Comparison of ENCODE assay signal across 11 mouse cellular contexts in the genomic region with DNA sequence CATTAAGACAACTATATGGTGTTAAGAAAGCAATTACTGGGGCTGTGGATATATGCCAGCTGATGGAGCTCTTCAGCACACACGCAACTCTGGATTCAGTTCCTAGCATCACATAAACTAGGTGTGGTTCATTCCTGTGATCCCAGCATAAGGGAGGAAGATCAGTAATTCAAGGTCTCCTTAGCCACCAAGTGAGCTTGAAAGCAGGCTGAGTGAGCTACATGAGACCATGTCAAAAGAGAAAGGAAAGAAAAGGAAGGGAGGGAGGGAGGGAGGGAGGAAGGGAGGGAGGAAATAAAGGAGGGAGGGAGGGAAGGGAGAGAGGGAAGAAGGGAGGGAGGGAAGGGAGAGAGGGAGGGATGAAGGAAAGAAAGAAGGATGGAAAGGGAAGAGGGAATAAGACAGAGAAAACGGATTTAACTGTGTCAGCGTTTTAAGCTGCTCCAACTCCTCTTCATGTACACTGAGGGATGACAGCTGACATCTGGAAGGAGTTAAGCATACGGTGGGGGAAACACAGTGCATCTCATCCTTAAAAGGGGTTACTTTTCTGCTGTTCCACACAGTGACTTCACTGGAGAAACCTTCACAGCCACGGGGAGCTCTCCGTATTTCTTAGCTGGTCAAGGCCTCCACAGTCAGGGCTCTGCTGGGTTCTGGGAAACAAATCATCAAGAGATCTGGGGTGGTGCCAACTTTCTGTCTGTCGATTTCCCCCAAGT. TPM values are rescaled to one million over a fixed set of nuclear protein-coding genes. Genes with fewer than 3 reads are reported as not detected.
A peak's percentile ranks its signal among the peaks of the same experiment; 100 is the strongest.
DNase-seq lines count a peak whose midpoint lies in the region; ATAC-seq and TF ChIP-seq lines count a peak whose summit lies in the region.
"Had no signal": no experiment of that assay in that cellular context is flagged by ENCODE, and none has a peak within 500 bp of the region (broad histone marks: within the 10 kb centered on the region; RNA-seq: fewer than 3 reads in every experiment).

No protein-coding gene starts in this region.

- H3K4me2 ChIP-seq in heart, embryonic 11.5 days, result no peak overlapping the region
- H3K4me2 ChIP-seq in lung, embryonic 14.5 days, result no peak overlapping the region
- no peak overlapping the region for H3K4me2 ChIP-seq in midbrain, postnatal 0 days (ENCODE audit: low read depth, low read length, poor library complexity, severe bottlenecking)
- H3K4me2 ChIP-seq: liver, embryonic 12.5 days; neural tube, embryonic 12.5 days had no signal

- H3K9me3 ChIP-seq in heart, embryonic 11.5 days (replicated peaks; ENCODE audit: control insufficient read depth, low read length), result no peaks in the 10 kb centered on the region
- H3K9me3 ChIP-seq in lung, embryonic 14.5 days (ENCODE audit: low read depth, low read length), result no peaks in the 10 kb centered on the region
- H3K9me3 ChIP-seq in embryonic facial prominence, embryonic 10.5 days, result no peaks in the 10 kb centered on the region
- no peaks in the 10 kb centered on the region for H3K9me3 ChIP-seq in midbrain, postnatal 0 days (ENCODE audit: low read length)
- H3K9me3 ChIP-seq: liver, embryonic 12.5 days; neural tube, embryonic 12.5 days had no signal

- ATAC-seq in heart, embryonic 11.5 days (replicated peaks; ENCODE audit: insufficient number of reproducible peaks, low FRiP score, low TSS enrichment), result peak; percentile 55; the same call in 1 of the 2 replicates
- ATAC-seq in lung, embryonic 14.5 days (ENCODE audit: insufficient read depth), result peak; percentile 94
- ATAC-seq in midbrain, postnatal 0 days (ENCODE audit: low FRiP score), result no peak
- no peak for ATAC-seq in erythroblast, adult 5-6 weeks (replicated peaks; ENCODE audit: low FRiP score, poor library complexity, severe bottlenecking)
- ATAC-seq: liver, embryonic 12.5 days had no signal

- no peak overlapping the region for H3K4me3 ChIP-seq in heart, embryonic 11.5 days (ENCODE audit: low read depth, low read length)
- H3K4me3 ChIP-seq in lung, embryonic 14.5 days (ENCODE audit: low read depth, low read length), result no peak overlapping the region
- no peak overlapping the region for H3K4me3 ChIP-seq in embryonic facial prominence, embryonic 10.5 days
- H3K4me3 ChIP-seq in midbrain, postnatal 0 days (ENCODE audit: low read depth, low read length), result no peak overlapping the region
- H3K4me3 ChIP-seq: erythroblast, embryonic 14.5 days; liver, embryonic 12.5 days; neural tube, embryonic 12.5 days had no signal

- 0 out of 2 replicates have a peak overlapping the region, but pooled peaks have one; percentile 10 for H3K27ac ChIP-seq in heart, embryonic 11.5 days (ENCODE audit: low read depth, low read length)
- H3K27ac ChIP-seq in lung, embryonic 14.5 days (ENCODE audit: low read depth), result peak overlapping the region; percentile 84
- H3K27ac ChIP-seq in embryonic facial prominence, embryonic 10.5 days (replicated peaks), result peak overlapping the region; percentile 8
- no peak overlapping the region for H3K27ac ChIP-seq in midbrain, postnatal 0 days (ENCODE audit: low read depth, low read length)
- H3K27ac ChIP-seq: liver, embryonic 12.5 days; neural tube, embryonic 12.5 days had no signal

- H3K27me3 ChIP-seq in heart, embryonic 11.5 days (ENCODE audit: control insufficient read depth, insufficient read depth, low read length), result no peaks in the 10 kb centered on the region
- no peaks in the 10 kb centered on the region for H3K27me3 ChIP-seq in lung, embryonic 14.5 days (ENCODE audit: insufficient read depth, low read length)
- no peaks in the 10 kb centered on the region for H3K27me3 ChIP-seq in embryonic facial prominence, embryonic 10.5 days (replicated peaks; ENCODE audit: low read depth, poor library complexity, severe bottlenecking)
- no peaks in the 10 kb centered on the region for H3K27me3 ChIP-seq in midbrain, postnatal 0 days (ENCODE audit: insufficient read depth, low read length)
- H3K27me3 ChIP-seq: liver, embryonic 12.5 days; neural tube, embryonic 12.5 days had no signal

- no peaks in the 10 kb centered on the region for H3K36me3 ChIP-seq in heart, embryonic 11.5 days (ENCODE audit: control insufficient read depth, insufficient read depth, low read length)
- no peaks in the 10 kb centered on the region for H3K36me3 ChIP-seq in lung, embryonic 14.5 days (ENCODE audit: insufficient read depth)
- H3K36me3 ChIP-seq in embryonic facial prominence, embryonic 10.5 days (replicated peaks), result no peaks in the 10 kb centered on the region
- no peaks in the 10 kb centered on the region for H3K36me3 ChIP-seq in midbrain, postnatal 0 days (ENCODE audit: insufficient read depth, low read length)
- H3K36me3 ChIP-seq: liver, embryonic 12.5 days; neural tube, embryonic 12.5 days had no signal

- H3K4me1 ChIP-seq in heart, embryonic 11.5 days (ENCODE audit: control insufficient read depth, insufficient read depth, low read length), result no peaks in the 10 kb centered on the region
- H3K4me1 ChIP-seq in lung, embryonic 14.5 days (ENCODE audit: insufficient read depth), result no peaks in the 10 kb centered on the region
- H3K4me1 ChIP-seq in embryonic facial prominence, embryonic 10.5 days, result peaks cover 17% of the 10 kb centered on the region
- no peaks in the 10 kb centered on the region for H3K4me1 ChIP-seq in midbrain, postnatal 0 days (ENCODE audit: insufficient read depth, low read length)
- H3K4me1 ChIP-seq: liver, embryonic 12.5 days; neural tube, embryonic 12.5 days had no signal

- WGBS in heart, embryonic 11.5 days (ENCODE audit: insufficient replicate concordance), result 43% methylated on average over 7 of the region's 7 CpGs
- 32% methylated on average over 7 of the region's 7 CpGs for WGBS in lung, embryonic 14.5 days
- 44% methylated on average over 7 of the region's 7 CpGs for WGBS in embryonic facial prominence, embryonic 10.5 days
- WGBS in midbrain, postnatal 0 days, result 58% methylated on average over 7 of the region's 7 CpGs

- H3K9ac ChIP-seq in heart, embryonic 11.5 days (ENCODE audit: low read depth, low read length), result no peak overlapping the region
- H3K9ac ChIP-seq in lung, embryonic 14.5 days, result no peak overlapping the region
- no peak overlapping the region for H3K9ac ChIP-seq in midbrain, postnatal 0 days (replicated peaks; ENCODE audit: low read length, poor library complexity, severe bottlenecking)
- H3K9ac ChIP-seq: liver, embryonic 12.5 days; neural tube, embryonic 12.5 days had no signal

- no peak for DNase-seq in heart, adult 18-20 months
- peak; percentile 81 for DNase-seq in lung, embryonic 14.5 days
- no peak for DNase-seq in lung, postnatal 36 days
- peak; percentile 40 for DNase-seq in embryonic facial prominence, embryonic 10.5 days (ENCODE audit: low spot score)
- peak; percentile 10 for DNase-seq in midbrain, postnatal 0 days (ENCODE audit: low spot score)
- DNase-seq in thymus, postnatal 10 days (ENCODE audit: low spot score in 2 of 2), result no peak

- no peak for TF ChIP-seq CTCF in lung, embryonic 14.5 days (IDR thresholded peaks at IDR 0.05; ENCODE audit: low read depth)
- TF ChIP-seq CTCF in midbrain, postnatal 0 days (IDR thresholded peaks at IDR 0.05), result no peak

RNA-seq across cellular contexts. Expression of a gene that starts 13.8 kb away (rescaled TPM):
- 18.1 and 20.2 TPM in 2 replicates for polyA plus RNA-seq in heart, embryonic 11.5 days (2014; fragmentation: Nextera tagmentation; extraction: Ambion mirVana)
- total RNA-seq in heart, adult 18-20 months (2021), result 1 to 10 TPM; 4.7 to 4.9 TPM
- 39.9 and 43.0 TPM in 2 replicates for polyA plus RNA-seq in lung, embryonic 14.5 days (2014; fragmentation: Nextera tagmentation; extraction: Ambion mirVana)
- 26.3 and 27.0 TPM in 2 replicates for polyA plus RNA-seq in embryonic facial prominence, embryonic 10.5 days (2016; fragmentation: Nextera tagmentation; extraction: Ambion mirVana)
- total RNA-seq in midbrain, postnatal 0 days (2014; rRNA removed), result 12.6 and 13.7 TPM in 2 replicates
- polyA plus RNA-seq in midbrain, postnatal 0 days (2015; fragmentation: Nextera tagmentation; extraction: Ambion mirVana), result 14.0 and 15.4 TPM in 2 replicates
- total RNA-seq in erythroblast, adult 5-6 weeks (2015; ENCODE audit: low replicate concordance), result 7.1 and 10.0 TPM in 2 replicates
- 8.3 and 11.8 TPM in 2 replicates for total RNA-seq in erythroblast, adult 5-6 weeks (2017; ENCODE audit: low replicate concordance)

Comparison
In these comparisons a context has a peak if more than half of its experiments do, and no peak if none do; other contexts are left out.
1. DNase-seq: peak in lung, embryonic 14.5 days (single experiment), embryonic facial prominence, embryonic 10.5 days (single experiment) and midbrain, postnatal 0 days (single experiment); none in heart, adult 18-20 months (0 of 2), lung, postnatal 36 days (single experiment) and thymus, postnatal 10 days (0 of 2).
2. ATAC-seq: peak in heart, embryonic 11.5 days (single experiment) and lung, embryonic 14.5 days (single experiment); none in midbrain, postnatal 0 days (single experiment) and erythroblast, adult 5-6 weeks (single experiment).